Mouse (Mus musculus): ENCODE results near the gene Zkscan14. TPM values are rescaled to one million over a fixed set of nuclear protein-coding genes. Genes with fewer than 3 reads are reported as not detected.
"Not testable (repeated sequence)": the region's sequence is repeated elsewhere in the genome, so short reads cannot be mapped to it uniquely, and the experiment has no call there.

Gene Zkscan14
- polyA plus RNA-seq, 1 experiment, result 1.3 TPM

DNA sequence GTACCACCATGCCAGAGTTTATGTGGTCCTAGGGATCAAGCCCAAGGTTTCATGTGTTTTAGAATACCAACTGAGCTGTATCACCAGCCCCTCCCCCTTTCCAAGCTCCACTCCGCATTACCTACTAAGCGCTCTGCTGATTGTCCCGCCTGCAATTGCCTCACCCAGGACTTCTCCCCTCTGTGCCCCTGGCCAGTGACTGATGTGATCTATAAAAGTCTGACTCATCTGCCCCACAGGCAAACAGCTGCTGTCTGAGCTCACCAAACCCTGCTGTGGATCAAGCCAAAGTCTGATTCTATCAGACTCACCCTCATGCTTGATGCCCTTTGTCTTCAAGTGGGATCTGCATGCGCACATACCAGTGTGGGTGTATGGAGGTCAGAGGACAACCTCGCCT, 21.2 kb upstream of the Zkscan14 start:
- H3K4me3 ChIP-seq (replicated peaks), result no peak overlapping the region
- TF ChIP-seq TAL1 (IDR thresholded peaks at IDR 0.05; ENCODE audit: low read length) (no peak), GATA1 (IDR thresholded peaks at IDR 0.05; ENCODE audit: low read length) (no peak)
- no peaks in the 10 kb centered on the region for H3K27me3 ChIP-seq (ENCODE audit: control insufficient read depth)
- H3K36me3 ChIP-seq (ENCODE audit: control insufficient read depth), result peaks cover 38% of the 10 kb centered on the region
- peaks cover 1% of the 10 kb centered on the region for H3K4me1 ChIP-seq (ENCODE audit: control insufficient read depth)
- no peaks in the 10 kb centered on the region for H3K9me3 ChIP-seq (ENCODE audit: control insufficient read depth, low read length)

DNA sequence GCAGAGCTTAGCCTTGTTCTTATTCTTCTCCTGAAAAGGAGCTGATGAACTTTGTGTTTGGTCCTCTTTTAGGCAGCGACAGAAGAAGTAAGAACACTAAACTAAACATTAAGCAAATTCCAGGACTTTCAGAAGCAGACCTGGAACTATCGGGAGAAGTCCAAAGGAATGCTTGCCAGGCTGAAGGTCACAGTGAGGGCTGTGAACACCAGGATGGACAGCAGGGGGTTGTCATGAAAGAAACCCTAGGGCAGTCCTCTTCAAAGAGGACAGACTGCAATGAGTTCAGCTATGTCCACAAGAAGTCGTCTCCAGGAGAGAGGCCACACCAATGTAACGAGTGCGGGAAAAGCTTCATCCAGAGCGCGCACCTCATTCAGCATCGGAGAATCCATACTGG, 18.3 kb upstream of the Zkscan14 start:
- no peaks in the 10 kb centered on the region for H3K9me3 ChIP-seq (ENCODE audit: control insufficient read depth, low read length)
- H3K4me3 ChIP-seq (replicated peaks), result no peak overlapping the region
- TF ChIP-seq GATA1 (IDR thresholded peaks at IDR 0.05; ENCODE audit: low read length) (no peak), TAL1 (IDR thresholded peaks at IDR 0.05; ENCODE audit: low read length) (no peak)
- H3K27me3 ChIP-seq (ENCODE audit: control insufficient read depth), result no peaks in the 10 kb centered on the region
- peaks cover 47% of the 10 kb centered on the region for H3K36me3 ChIP-seq (ENCODE audit: control insufficient read depth)
- no peaks in the 10 kb centered on the region for H3K4me1 ChIP-seq (ENCODE audit: control insufficient read depth)

DNA sequence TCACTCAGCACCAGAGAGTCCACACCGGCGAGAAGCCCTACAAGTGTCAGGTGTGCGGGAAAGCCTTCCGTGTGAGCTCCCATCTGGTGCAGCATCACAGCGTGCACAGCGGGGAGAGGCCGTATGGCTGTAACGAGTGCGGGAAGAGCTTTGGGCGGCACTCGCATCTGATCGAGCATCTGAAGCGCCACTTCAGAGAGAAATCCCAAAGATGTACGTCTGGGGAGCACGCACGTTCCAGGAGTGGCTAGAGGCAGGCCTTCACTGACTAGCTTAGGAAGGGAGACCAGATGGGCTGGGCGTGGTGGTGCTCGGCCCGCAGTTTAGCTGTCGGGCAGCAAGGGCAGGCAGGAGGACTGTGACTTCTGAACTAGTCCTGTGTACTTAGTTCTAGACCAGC, 17.0 kb upstream of the Zkscan14 start:
- no peaks in the 10 kb centered on the region for H3K9me3 ChIP-seq (ENCODE audit: control insufficient read depth, low read length)
- H3K4me3 ChIP-seq (replicated peaks), result no peak overlapping the region
- TF ChIP-seq TAL1 (IDR thresholded peaks at IDR 0.05; ENCODE audit: low read length) (no peak), GATA1 (IDR thresholded peaks at IDR 0.05; ENCODE audit: low read length) (no peak)
- H3K36me3 ChIP-seq (ENCODE audit: control insufficient read depth), result peaks cover 56% of the 10 kb centered on the region
- no peaks in the 10 kb centered on the region for H3K27me3 ChIP-seq (ENCODE audit: control insufficient read depth)
- H3K4me1 ChIP-seq (ENCODE audit: control insufficient read depth), result no peaks in the 10 kb centered on the region

- Histone ChIP-seq H3K36me3 (ENCODE audit: control insufficient read depth) (peaks cover 60% of the 10 kb centered on the region), H3K27me3 (ENCODE audit: control insufficient read depth) (no peaks in the 10 kb centered on the region), H3K4me1 (ENCODE audit: control insufficient read depth) (no peaks in the 10 kb centered on the region), H3K9me3 (ENCODE audit: control insufficient read depth, low read length) (no peaks in the 10 kb centered on the region), H3K4me3 (replicated peaks) (no peak overlapping the region)
- TF ChIP-seq GATA1 (IDR thresholded peaks at IDR 0.05; ENCODE audit: low read length) (no peak), TAL1 (IDR thresholded peaks at IDR 0.05; ENCODE audit: low read length) (no peak)
These were observed 16.5 kb upstream of the Zkscan14 start for GRCm38 (mm10) chr5:145218206-145218605.

DNA sequence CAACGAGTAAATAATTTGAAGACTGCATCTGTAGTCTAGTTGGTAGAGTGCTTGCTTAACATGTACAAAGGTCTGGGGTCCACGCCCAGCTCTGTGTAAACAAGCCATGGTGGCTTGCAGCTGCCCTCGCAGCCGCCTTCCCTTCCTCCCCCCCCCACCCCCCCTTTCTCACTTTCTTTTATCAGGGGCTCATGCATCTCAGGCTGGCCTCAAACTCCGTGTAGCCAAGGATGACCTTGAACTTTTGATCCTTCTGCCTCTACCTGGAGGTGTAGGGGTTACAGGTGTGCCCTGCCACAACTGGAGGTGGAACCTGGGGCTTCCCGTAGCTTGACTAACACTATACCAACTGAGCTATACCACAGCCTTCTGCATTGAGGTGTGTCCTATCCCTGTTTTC, 16.1 kb upstream of the Zkscan14 start:
- H3K4me3 ChIP-seq (replicated peaks), result no peak overlapping the region
- peaks cover 65% of the 10 kb centered on the region for H3K36me3 ChIP-seq (ENCODE audit: control insufficient read depth)
- no peaks in the 10 kb centered on the region for H3K9me3 ChIP-seq (ENCODE audit: control insufficient read depth, low read length)
- no peaks in the 10 kb centered on the region for H3K4me1 ChIP-seq (ENCODE audit: control insufficient read depth)
- no peaks in the 10 kb centered on the region for H3K27me3 ChIP-seq (ENCODE audit: control insufficient read depth)
- no peak for TF ChIP-seq TAL1 (IDR thresholded peaks at IDR 0.05; ENCODE audit: low read length)
- no peak for TF ChIP-seq GATA1 (IDR thresholded peaks at IDR 0.05; ENCODE audit: low read length)

- peaks cover 70% of the 10 kb centered on the region for H3K36me3 ChIP-seq (ENCODE audit: control insufficient read depth)
- no peaks in the 10 kb centered on the region for H3K9me3 ChIP-seq (ENCODE audit: control insufficient read depth, low read length)
- no peak for TF ChIP-seq GATA1 (IDR thresholded peaks at IDR 0.05; ENCODE audit: low read length)
- no peak for TF ChIP-seq TAL1 (IDR thresholded peaks at IDR 0.05; ENCODE audit: low read length)
- no peaks in the 10 kb centered on the region for H3K27me3 ChIP-seq (ENCODE audit: control insufficient read depth)
- H3K4me3 ChIP-seq (replicated peaks), result no peak overlapping the region
- H3K4me1 ChIP-seq (ENCODE audit: control insufficient read depth), result no peaks in the 10 kb centered on the region
These were observed 13.0 kb upstream of the Zkscan14 start for GRCm38 (mm10) chr5:145214679-145215078.

- Histone ChIP-seq H3K36me3 (ENCODE audit: control insufficient read depth) (peaks cover 64% of the 10 kb centered on the region), H3K27me3 (ENCODE audit: control insufficient read depth) (no peaks in the 10 kb centered on the region), H3K4me3 (replicated peaks) (no peak overlapping the region), H3K4me1 (ENCODE audit: control insufficient read depth) (peaks cover under 1% of the 10 kb centered on the region), H3K9me3 (ENCODE audit: control insufficient read depth, low read length) (no peaks in the 10 kb centered on the region)
- TF ChIP-seq TAL1 (IDR thresholded peaks at IDR 0.05; ENCODE audit: low read length) (no peak), GATA1 (IDR thresholded peaks at IDR 0.05; ENCODE audit: low read length) (no peak)
These were observed 11.8 kb upstream of the Zkscan14 start for GRCm38 (mm10) chr5:145213505-145213904.

- H3K36me3 ChIP-seq (ENCODE audit: control insufficient read depth), result peaks cover 67% of the 10 kb centered on the region
- TF ChIP-seq GATA1 (IDR thresholded peaks at IDR 0.05; ENCODE audit: low read length) (no peak), TAL1 (IDR thresholded peaks at IDR 0.05; ENCODE audit: low read length) (no peak)
These were observed 10.5 kb upstream of the Zkscan14 start for GRCm38 (mm10) chr5:145212216-145212615.

GRCm38 (mm10) chr5:145211340-145211739, 9.7 kb upstream of the Zkscan14 start:
- peaks cover 70% of the 10 kb centered on the region for H3K36me3 ChIP-seq (ENCODE audit: control insufficient read depth)
- TF ChIP-seq TAL1 (IDR thresholded peaks at IDR 0.05; ENCODE audit: low read length) (no peak), GATA1 (IDR thresholded peaks at IDR 0.05; ENCODE audit: low read length) (no peak)

More at GRCm38 (mm10) chr5:145212216-145212615, 10.5 kb upstream of the Zkscan14 start:
- H3K9me3 ChIP-seq (ENCODE audit: control insufficient read depth, low read length), result no peaks in the 10 kb centered on the region
- peaks cover 7% of the 10 kb centered on the region for H3K4me1 ChIP-seq (ENCODE audit: control insufficient read depth)
- no peak overlapping the region for H3K4me3 ChIP-seq (replicated peaks)
- no peaks in the 10 kb centered on the region for H3K27me3 ChIP-seq (ENCODE audit: control insufficient read depth)

DNA sequence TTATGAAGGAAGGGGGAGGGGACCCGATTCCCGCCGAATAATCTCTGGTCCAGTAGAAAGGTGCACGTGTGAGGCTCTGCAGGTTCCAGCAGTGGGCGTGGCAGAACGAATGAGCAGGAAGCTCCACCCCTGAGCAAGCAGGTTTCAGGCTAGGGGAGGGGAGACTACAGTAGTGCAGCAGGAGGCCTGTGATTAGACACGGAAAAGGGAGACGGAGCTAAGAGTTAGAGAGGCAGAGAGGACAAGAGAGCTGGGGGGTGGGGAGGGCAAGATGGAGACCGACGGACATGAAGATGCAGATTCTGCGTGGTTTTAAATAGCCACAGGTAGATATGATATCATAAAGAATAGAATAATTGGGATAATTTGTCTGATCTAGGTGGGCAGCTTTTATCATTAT, 6.7 kb upstream of the Zkscan14 start:
- H3K4me1 ChIP-seq (ENCODE audit: control insufficient read depth), result peaks cover 28% of the 10 kb centered on the region
- not testable (repeated sequence) for H3K9me3 ChIP-seq (ENCODE audit: control insufficient read depth, low read length); H3K27me3 ChIP-seq (ENCODE audit: control insufficient read depth); H3K4me3 ChIP-seq (replicated peaks)
- H3K36me3 ChIP-seq (ENCODE audit: control insufficient read depth), result peaks cover 52% of the 10 kb centered on the region

More at GRCm38 (mm10) chr5:145211340-145211739, 9.7 kb upstream of the Zkscan14 start:
- no peaks in the 10 kb centered on the region for H3K27me3 ChIP-seq (ENCODE audit: control insufficient read depth)
- peaks cover 7% of the 10 kb centered on the region for H3K4me1 ChIP-seq (ENCODE audit: control insufficient read depth)
- H3K9me3 ChIP-seq (ENCODE audit: control insufficient read depth, low read length), result 0 out of 2 replicates have a peak, but pooled peaks cover 2% of the 10 kb centered on the region
- no peak overlapping the region for H3K4me3 ChIP-seq (replicated peaks)
